Mouse (Mus musculus) cerebellum, adult 8-10 months (tissue): ENCODE results near the gene Dip2b.
A peak's percentile ranks its signal among the peaks of the same experiment; 100 is the strongest.

ENCODE experiments used
- DNase-seq: peaks from one replicate; pipeline ENCODE4 v3.0.0; 2022

Dip2b gene

DNA sequence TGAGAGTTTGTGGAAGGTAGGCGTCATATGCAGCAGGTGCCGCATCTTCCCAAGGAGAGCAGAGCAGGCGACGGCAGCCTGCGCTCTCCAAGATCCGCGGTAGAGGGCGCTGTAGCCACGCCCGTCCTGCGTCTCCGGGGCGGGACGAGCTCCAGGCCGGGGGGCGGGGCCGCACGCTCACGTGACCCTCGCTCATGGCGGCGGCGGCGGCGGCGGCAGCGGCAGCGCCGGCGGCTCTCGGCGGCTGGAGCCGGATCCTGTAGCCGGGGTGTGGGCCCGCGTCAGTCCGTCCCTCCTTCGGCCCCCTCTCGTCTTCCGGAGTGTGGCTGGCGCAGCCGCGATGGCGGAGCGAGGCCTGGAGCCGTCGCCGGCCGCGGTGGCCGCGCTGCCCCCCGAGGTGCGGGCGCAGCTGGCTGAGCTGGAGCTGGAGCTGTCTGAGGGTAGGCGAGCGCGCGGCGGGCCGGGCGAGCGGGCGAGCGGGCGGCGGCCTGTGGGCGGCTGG, at the start of gene Dip2b:
Gene Dip2b (plus strand): TSS at position 195 of the 502 bp plus-strand sequence.
- peak; percentile 99 for DNase-seq

DNA sequence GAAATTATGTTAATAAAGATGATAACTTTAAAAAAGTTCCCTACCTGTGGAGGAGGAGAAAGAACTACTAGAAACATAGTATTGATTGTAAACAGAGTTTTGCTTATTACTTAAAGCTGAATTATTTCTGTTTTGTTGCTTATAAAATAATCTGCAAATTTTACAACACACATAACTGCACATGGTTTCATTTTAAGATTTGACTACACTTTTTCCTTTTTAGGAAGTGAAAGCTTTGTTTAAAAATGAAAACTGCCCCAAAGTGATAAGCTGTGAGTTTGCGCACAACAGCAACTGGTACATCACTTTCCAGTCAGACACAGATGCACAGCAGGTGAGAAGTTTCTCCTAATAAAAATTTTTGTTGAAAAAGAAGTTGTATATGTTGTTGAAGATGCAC, 45.4 kb upstream of the Dip2b start:
- no peak for DNase-seq

GRCm38 (mm10) chr15:99997114-99997804, 41.2 kb upstream of the Dip2b start:
- no peak for DNase-seq

DNA sequence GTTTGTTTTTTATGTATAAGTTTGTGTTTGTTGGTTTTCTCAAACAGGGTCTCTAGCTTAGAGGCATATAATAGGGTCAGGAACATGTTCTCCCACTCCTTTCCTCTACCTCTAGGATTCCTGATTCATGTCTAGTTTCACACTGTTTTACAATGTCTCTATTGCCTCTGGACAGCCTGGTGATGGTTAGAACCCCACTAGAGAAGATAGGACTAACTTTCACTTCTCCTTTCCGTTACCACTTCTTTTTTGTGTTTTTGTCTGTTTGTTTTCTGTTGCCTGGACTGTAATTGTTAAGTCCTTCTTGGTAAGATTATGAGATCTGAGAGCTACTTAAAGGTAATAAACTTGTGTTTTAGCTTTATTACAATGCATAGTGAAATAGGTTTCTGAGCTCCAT, 39.1 kb upstream of the Dip2b start:
- no peak for DNase-seq

GRCm38 (mm10) chr15:100004677-100005273, 33.7 kb upstream of the Dip2b start:
- no peak for DNase-seq

- DNase-seq: no peak
Observed at GRCm38 (mm10) chr15:100006180-100006579, 32.3 kb upstream of the Dip2b start.

DNA sequence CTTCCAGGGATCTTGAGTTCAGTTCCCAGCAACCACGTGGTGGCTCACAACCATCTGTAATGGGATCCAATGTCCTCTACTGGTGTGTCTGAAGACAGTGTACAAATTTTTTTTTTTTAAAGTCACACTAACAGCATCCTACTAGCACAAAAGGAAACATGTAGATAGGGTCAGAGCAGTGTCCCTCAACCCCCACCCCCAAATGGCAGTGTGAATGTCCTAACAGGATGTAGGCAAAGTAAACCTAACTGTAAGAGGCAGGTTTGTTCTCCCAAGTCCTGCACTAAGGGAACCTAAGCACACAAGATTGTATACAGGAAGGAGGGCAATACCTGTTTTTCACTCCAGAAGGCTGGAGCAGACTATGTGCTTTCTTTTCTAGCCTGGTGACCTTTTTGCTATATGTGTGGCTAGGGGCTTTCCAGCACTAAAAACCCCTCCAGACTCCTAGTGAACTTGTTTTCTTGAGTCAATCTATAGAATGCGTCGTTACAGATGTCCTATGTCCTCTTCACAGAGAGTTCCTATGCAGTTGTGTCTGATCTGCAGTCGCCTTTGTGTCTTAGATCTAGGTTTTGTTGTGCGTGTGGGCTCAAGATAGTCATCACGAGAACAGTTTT, 20.1 kb upstream of the Dip2b start:
- no peak for DNase-seq

GRCm38 (mm10) chr15:100021175-100021574, 17.3 kb upstream of the Dip2b start:
- no peak for DNase-seq

DNA sequence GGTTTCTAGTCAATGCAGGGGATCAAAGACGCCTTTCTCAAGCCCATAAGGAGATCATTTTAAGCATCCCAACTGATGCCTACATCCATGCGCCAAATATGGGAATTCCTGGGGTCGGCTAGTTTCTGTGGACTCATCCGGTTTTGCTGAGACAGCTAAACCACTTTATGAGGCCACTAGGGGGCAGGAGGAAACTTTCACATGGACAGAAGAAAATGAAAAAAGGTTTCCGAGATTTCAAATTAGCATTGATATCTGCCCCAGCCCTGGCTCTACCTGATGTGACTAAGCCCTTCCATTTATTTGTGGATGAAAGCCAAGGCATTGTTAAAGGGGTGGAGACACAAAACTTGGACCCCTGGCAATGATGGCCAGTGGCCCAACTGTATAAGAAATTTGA, 15.5 kb upstream of the Dip2b start:
- peak; percentile 49 for DNase-seq

GRCm38 (mm10) chr15:100025076-100025834, 13.2 kb upstream of the Dip2b start:
- no peak for DNase-seq

DNA sequence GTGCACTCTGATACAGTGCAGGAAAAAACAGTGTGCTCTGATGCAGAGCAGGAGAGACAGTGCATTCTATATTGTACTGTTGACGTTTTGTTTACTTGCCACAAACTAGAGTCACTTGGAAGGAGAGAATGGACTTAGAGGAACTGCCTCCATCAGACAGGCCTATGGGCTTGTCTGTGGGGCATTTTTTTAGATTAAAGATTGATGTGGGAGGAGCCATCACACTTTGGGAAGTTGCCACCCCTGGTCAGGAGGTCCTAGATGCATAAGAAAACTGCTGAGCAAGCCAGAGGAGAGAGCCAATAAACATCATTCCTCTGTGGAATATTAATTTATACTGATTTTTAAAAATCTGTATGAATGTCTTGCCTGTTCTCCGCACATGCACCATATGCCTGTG, 10.3 kb upstream of the Dip2b start:
- no peak for DNase-seq

DNA sequence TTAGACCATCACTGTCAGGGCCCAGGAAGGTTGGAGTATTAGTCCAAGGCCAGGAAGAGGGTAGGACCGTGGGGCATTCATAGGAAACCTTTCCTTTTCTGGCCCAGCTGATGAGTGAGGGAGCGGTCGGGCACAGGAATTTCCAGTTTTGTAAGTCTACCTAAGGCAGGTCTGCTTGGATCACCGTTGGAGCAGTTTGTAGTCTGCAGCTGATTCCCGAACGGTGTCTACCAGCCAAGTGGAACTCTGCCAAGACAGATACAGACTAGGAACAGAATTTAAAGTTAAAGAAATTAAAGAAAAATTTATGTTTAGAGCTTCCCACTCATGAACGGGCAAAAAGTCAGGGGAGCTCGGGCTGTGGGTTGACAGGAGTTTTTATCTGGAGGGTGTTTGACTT, 9.0 kb upstream of the Dip2b start:
- no peak for DNase-seq

DNA sequence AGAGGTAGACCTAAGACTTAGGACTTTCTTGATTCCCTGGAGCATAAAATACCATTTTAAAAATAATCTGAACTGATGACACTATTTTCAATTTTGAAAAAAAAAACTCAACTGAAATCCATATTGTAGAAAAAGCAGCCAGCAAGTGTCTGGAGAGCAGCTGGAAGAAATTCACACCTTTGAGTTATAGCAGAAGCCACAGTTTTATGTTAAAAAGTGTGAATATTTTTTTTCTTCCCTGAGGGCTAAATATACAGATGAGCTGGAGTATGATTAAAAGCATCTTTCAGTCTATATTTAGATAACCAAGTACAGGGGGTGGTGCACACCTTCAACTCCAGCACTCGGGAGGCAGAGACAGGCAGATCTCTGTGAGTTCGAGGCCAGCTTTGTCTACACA, 8.6 kb upstream of the Dip2b start:
- DNase-seq: no peak

DNA sequence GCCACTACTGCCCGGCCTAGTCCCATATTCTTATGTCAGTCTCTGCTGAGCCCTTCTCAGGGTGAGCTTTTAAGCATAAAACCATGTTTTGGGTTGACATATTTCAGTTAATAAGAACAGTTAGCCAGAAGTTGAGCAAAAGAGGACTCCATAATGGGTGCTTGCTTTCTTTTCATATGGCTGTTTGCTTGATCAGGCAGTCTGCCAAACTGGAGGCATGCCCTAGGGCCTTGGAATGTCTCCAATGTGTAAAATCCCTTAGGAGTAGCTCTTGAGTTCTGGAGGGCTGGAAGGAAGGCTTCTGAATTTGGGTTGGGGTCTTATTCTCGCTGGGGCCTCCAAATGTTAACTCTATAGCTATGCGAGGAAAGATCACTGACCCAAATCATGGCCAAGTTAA, 5.9 kb upstream of the Dip2b start:
- no peak for DNase-seq

GRCm38 (mm10) chr15:100039001-100039701, 687 bp downstream of the Dip2b start:
- no peak for DNase-seq

GRCm38 (mm10) chr15:100040541-100041266, 2.2 kb downstream of the Dip2b start:
- DNase-seq: no peak

DNA sequence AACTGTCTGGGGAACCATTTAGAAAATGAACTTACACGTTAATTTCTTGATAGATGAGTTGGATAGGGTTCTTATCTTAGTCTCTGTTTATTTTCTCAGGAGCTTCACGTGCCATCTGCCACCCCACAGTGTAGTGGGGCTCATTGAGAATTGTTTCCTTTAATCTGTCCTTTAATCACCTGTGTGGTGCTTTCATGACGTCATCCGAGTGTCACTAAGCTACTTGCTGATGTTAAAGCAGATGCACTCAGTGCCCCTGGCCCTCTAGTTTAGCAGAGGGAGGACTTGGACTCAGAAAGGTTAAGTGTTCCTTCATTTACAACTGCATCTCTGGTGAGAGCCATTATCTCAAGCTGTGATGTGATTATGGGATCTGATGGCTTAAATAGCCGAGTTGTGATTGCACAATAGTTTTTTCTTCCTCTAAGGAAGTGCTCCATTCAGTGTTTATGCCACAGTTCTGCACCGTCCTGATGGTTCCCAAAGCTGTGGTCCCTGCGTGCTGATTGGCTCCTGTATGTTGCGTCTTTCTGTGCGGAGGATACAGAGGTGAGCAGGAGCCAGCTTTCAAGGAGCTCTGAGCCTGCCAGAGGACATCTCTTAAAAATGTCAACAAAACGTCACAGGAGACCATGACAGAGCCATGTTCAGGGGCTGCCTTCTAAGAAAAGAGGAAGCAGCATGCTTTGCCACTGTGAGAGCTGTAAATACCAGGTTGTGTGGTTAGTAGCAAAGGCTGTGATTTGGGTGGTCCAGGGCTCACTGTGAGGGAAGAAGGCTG, 3.0 kb downstream of the Dip2b start:
- no peak for DNase-seq

DNA sequence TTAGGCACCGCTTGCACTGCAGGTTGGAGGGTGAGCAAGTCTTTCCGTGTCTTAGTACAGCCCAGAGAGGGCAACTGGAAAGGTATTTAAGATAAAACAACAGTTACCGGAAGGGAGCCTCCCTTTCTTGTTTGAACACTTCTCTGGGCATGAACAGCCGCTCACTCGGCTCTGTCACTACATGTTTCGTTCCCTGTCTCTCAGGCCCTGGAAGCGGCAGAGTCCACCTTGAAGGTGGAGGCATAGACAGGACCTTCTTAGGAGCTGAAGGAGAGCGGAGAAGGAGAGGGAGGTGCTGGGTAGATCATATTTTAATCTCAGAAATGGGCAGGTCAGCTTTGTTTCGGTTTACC, 3.6 kb downstream of the Dip2b start:
- DNase-seq: no peak

- no peak for DNase-seq
Observed at GRCm38 (mm10) chr15:100045576-100045975, 7.1 kb downstream of the Dip2b start.

DNA sequence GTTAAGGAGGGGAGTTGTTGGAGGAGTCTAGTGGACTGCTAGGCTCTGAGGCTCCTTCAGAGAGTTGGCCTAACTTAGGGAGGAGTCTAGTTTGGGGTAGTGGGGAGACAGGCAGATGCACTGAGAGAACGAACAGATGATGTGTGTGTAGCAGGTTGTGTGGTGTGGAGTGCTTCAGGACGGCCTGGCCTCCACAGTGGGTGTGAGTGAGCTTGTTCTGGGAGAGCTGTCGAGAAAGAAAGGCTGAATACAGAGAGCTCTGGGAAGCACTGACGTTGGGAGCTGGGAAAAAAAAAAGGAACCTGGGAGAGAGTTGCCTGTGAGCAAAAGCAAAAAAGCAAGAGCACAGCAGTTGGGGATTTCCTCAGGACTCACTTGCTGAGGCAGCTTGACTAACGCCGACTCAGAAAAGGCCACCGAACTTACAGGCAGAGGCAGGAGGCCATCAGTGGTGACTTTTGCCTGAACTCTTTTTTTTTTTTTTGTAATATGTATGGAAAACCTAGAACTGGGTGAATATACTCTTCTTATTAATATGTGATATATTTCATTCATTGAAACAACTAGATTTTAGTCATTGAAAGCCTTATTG, 11.1 kb downstream of the Dip2b start:
- DNase-seq: no peak

GRCm38 (mm10) chr15:100050940-100051339, 12.5 kb downstream of the Dip2b start:
- DNase-seq: no peak
